Mouse (Mus musculus) gastrocnemius, postnatal 4 days (tissue): ENCODE measurements around the gene Mug2. TPM values are rescaled to one million over a fixed set of nuclear protein-coding genes. Genes with fewer than 3 reads are reported as not detected.
"Not testable (repeated sequence)": the region's sequence is repeated elsewhere in the genome, so short reads cannot be mapped to it uniquely, and the experiment has no call there.

Experiments
- DNase-seq, 2 experiments: peaks; one replicate each; pipeline ENCODE4 v3.0.0; 2021 to 2022; ENCODE audit warnings: low spot score in 2 of 2, mixed read lengths in 2 of 2
- long read RNA-seq, 2 experiments: library from polyadenylated mRNA; stranded (forward); transcript quantifications; one replicate each; pipeline ENCODE4 v2.0.0; 2021
- total RNA-seq, 2 experiments: library from RNA; stranded (reverse); gene quantifications; 2 replicates each; pipeline ENCODE4 v1.2.3; 2021

Gene Mug2
- under 1 TPM in 1 of 2 experiments, not detected in 1; 0.08 TPM for total RNA-seq
- long read RNA-seq, experiment 1: 0 reads
- long read RNA-seq, experiment 2: 0 reads

DNA sequence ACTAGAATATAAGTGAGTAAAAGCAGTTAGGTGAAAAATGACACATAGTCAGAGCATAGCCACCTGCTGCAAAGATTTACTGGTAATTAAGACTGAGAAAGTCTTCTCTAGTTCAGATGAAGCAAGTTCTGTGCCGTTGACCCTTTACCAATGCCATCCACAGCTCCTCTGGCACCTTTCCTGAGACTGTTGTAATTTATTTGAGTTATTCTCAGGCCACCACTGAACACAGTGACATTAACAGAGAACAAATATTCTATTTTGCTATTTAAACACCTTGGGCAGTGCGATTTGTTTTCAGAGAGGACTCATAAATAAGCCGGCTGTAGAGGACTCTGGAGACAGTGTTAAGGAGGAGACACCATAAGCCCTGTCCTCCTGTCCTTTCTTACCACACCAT is at the start of gene Mug2:
Mug2 (plus strand) TSS at position 301 of the 400 bp plus-strand sequence.
- DNase-seq: not testable (repeated sequence)

DNA sequence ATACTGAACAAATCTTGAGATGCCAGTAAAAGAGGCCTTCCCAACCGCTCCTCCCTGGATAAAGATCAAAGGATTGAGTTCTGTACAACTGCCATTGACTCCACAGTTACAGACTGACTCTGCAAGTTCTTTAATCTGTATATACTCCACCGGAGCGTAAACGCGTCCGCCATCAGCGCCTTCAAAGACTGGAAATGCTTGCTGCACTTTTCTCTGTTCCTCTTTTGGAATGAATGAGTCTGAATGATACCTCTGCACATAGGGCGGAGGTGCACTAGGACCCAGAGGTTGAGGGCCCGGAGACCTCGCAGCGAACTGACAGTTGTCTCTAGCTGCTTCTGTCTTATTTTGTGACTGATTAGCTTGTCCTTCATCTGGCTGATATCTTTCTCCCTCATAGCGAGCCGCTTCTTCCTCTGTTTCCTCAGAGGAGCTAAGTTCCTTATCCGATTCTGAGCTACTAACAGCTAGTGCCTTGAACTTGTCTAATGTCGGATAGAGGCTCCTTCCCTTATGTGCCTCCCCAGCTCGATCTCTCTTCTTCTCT is 48.7 kb upstream of the Mug2 start:
- DNase-seq: not testable (repeated sequence)

DNA sequence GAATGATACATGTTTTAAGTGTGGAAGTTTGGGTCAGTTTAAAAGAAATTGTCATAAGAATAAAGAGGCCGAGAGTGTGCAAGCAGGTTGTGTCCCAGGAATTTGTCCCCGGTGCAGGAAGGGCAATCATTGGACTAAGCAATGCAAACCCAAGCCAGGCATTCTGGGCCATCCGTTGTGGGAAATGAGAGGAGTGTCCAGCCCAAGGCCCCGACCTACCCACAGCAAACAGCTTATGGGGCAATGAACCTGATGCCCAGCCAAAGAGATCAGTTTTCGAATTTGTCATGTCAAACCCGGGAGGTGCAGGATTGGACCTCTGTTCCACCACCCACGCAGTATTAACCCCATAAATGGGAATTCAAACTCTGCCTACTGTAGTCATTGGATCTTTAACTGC is 30.9 kb upstream of the Mug2 start:
- DNase-seq: no peak

DNA sequence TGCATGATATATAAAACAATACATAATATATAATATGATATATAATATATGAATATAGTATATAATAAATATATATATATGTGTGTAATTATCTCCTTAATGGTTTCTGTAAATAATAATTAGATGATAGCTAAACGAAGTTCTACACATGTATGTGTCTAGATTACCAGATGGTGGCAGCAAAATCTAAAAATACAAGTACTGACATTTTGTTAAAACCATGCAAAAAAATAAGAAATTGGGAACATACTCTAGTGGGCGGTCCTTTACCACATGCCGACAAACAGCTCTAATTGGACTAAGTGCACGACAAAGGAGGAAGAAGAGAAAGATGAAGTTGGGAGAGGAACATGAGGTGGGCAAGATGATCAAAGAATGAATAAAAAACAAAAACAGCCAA is 94.3 kb downstream of the Mug2 start:
- DNase-seq: no peak

DNA sequence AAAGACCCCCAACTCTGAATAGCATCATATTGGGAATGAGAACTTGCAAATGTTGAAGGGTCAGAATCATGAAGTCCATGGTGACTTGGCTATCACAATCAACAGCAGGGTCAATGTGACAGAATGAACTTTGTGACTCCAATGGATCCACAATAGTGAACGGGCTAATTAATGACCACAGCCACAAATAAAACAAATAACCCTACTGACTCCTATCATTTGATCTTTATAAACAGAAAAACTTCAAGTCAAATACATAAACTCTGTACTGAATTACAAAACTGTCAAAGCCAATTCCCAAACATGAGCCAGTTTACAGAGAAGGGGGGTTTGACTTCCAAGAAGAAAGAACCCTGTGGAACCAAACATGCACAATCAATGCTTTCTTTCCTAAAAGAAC is 95.1 kb downstream of the Mug2 start:
- DNase-seq: no peak

DNA sequence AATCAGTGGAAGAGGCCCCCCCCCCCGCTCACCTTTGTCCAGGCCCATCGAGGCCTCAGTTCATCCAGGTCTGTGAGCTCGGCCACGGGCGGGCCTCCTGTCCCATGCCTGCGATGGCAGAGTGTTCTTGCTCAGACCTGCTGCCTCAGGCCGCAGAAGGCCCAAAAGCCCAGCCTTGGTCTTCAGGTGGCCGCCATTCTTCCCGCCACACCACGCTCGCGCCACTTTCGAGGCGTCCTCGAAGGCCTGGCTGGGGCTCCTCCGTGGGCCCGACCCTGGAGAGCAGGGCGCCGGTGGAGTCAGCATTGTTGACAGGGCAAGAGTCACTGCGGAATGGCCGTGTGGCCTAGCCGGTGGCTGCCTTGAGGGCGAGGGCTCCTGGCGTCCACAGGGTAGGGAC is 110.4 kb downstream of the Mug2 start:
- no peak for DNase-seq

DNA sequence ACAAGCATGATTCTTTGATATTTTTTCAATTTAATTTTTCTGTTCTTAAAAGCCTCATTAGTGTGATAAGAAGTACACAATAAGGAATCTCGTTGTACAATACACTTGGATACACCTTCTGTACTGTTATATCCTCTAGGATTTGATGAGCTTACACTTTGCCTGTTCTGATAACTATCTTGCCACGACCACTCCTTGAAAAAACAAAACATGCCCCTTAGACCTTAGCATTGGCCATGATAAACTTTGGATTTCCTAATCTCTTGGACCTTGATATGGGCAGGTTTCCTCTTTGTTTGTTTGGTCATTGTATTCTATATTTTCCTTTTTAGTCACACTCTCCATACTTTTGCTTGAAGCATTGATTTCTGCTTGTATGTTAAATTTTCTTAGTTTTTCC is 123.0 kb downstream of the Mug2 start:
- DNase-seq: no peak

Other genes with a start within 250 kb of the Mug2 start
- gene Mug1, start 168.2 kb upstream of the Mug2 start, total RNA-seq: under 1 TPM; 0.07 to 0.16 TPM